Mouse (Mus musculus) CH12.LX (cell line): ENCODE data around the gene Tekt4. TPM values are rescaled to one million over a fixed set of nuclear protein-coding genes. Genes with fewer than 3 reads are reported as not detected.

Experiments
- DNase-seq: peaks from one replicate; pipeline ENCODE4 v3.0.0-alpha.2; 2013; ENCODE audit errors: extremely low read depth
- H3K27ac ChIP-seq: 2 replicates; pipeline ENCODE4 v1.5.1; 2012; ENCODE audit warnings: low read depth, mild to moderate bottlenecking, control low read depth, moderate library complexity; ENCODE audit not compliant: insufficient read depth
- H3K27me3 ChIP-seq: replicated peaks from 2 replicates; pipeline ENCODE3; 2012; ENCODE audit warnings: inconsistent platforms
- H3K36me3 ChIP-seq, 2 experiments: replicated peaks in 1 of 2; 2 replicates each; pipeline versions ENCODE3 to v1.6.1; 2012; ENCODE audit warnings: inconsistent platforms in 1 of 2, low read length in 1 of 2, mild to moderate bottlenecking in 1 of 2, mixed read lengths in 1 of 2, moderate library complexity in 1 of 2; ENCODE audit not compliant: control insufficient read depth in 1 of 2, insufficient read depth in 1 of 2
- H3K4me1 ChIP-seq, 2 experiments: 2 replicates each; pipeline ENCODE4 v1.6.1; 2012; ENCODE audit warnings: inconsistent platforms in 1 of 2, moderate library complexity in 1 of 2; ENCODE audit not compliant: insufficient read depth in 2 of 2, control insufficient read depth in 1 of 2
- H3K4me2 ChIP-seq: 2 replicates; pipeline ENCODE4 v1.6.1; 2012; ENCODE audit warnings: low read depth, mild to moderate bottlenecking, control low read depth; ENCODE audit not compliant: poor library complexity, insufficient read depth, severe bottlenecking
- H3K4me3 ChIP-seq, 3 experiments: fragments of 150-350 bp in 1 of 3; sonication (generic) in 1 of 3; replicated peaks in 1 of 3; 2 replicates each; pipeline versions ENCODE3 to v1.5.1; 2011 to 2012; ENCODE audit warnings: low read depth in 2 of 3, low read length in 2 of 3, mild to moderate bottlenecking in 2 of 3, moderate library complexity in 2 of 3, control low read depth in 1 of 3, improper control_type of control experiment in 1 of 3, inconsistent platforms in 1 of 3, mixed read lengths in 1 of 3; ENCODE audit not compliant: poor library complexity in 1 of 3
- H3K79me2 ChIP-seq: replicated peaks from 2 replicates; pipeline ENCODE4 v1.6.1; 2012; ENCODE audit warnings: mild to moderate bottlenecking, moderate library complexity; ENCODE audit not compliant: control insufficient read depth, poor library complexity, insufficient read depth, severe bottlenecking; ENCODE audit errors: extremely low read depth
- H3K9ac ChIP-seq: 2 replicates; pipeline ENCODE4 v1.6.1; 2012; ENCODE audit warnings: low read depth, mild to moderate bottlenecking, control low read depth, moderate library complexity; ENCODE audit not compliant: insufficient read depth
- H3K9me3 ChIP-seq: replicated peaks from 2 replicates; pipeline ENCODE3; 2012; ENCODE audit warnings: low read length, inconsistent platforms, mixed read lengths
- CHD2 ChIP-seq: IDR thresholded peaks from 2 replicates; pipeline ENCODE4 v1.6.1; 2011; ENCODE audit warnings: low read length, improper control_type of control experiment
- E2F4 ChIP-seq: IDR thresholded peaks from 2 replicates; pipeline ENCODE4 v1.6.1; 2011; ENCODE audit warnings: low read depth, low read length, improper control_type of control experiment; ENCODE audit not compliant: insufficient replicate concordance
- ELF1 ChIP-seq: IDR thresholded peaks from 2 replicates; pipeline ENCODE4 v1.6.1; 2014; ENCODE audit warnings: low read depth, mild to moderate bottlenecking, inconsistent platforms, low read length, improper control_type of control experiment
- ETS1 ChIP-seq: conservative IDR thresholded peaks from 2 replicates; pipeline ENCODE4 v1.6.1; 2012; ENCODE audit warnings: low read depth, mild to moderate bottlenecking, inconsistent platforms, low read length, improper control_type of control experiment, moderate library complexity
- HCFC1 ChIP-seq: IDR thresholded peaks from 2 replicates; pipeline ENCODE4 v1.6.1; 2012; ENCODE audit warnings: low read depth, mild to moderate bottlenecking, inconsistent platforms, low read length, improper control_type of control experiment
- JUN ChIP-seq: IDR thresholded peaks from 2 replicates; pipeline ENCODE4 v1.6.1; 2011; ENCODE audit warnings: low read depth, mild to moderate bottlenecking, low read length, improper control_type of control experiment, moderate library complexity; ENCODE audit not compliant: insufficient read depth
- KAT2A ChIP-seq: IDR thresholded peaks from 2 replicates; pipeline ENCODE4 v1.6.1; 2012; ENCODE audit warnings: low read length, improper control_type of control experiment, inconsistent platforms; ENCODE audit not compliant: insufficient replicate concordance
- MAFK ChIP-seq: IDR thresholded peaks from 2 replicates; pipeline ENCODE4 v1.6.1; 2011; ENCODE audit warnings: low read length, improper control_type of control experiment; ENCODE audit not compliant: insufficient replicate concordance
- MAZ ChIP-seq: IDR thresholded peaks from 2 replicates; pipeline ENCODE4 v1.6.1; 2012; ENCODE audit warnings: low read depth, mild to moderate bottlenecking, inconsistent platforms, low read length, improper control_type of control experiment, moderate library complexity
- MEF2A ChIP-seq: IDR thresholded peaks from 2 replicates; pipeline ENCODE4 v1.6.1; 2014; ENCODE audit warnings: low read depth, mild to moderate bottlenecking, inconsistent platforms, low read length, improper control_type of control experiment, borderline replicate concordance
- MXI1 ChIP-seq: IDR thresholded peaks from 2 replicates; pipeline ENCODE4 v1.6.1; 2011; ENCODE audit warnings: mild to moderate bottlenecking, low read depth, low read length, improper control_type of control experiment
- MYC ChIP-seq: IDR thresholded peaks from 2 replicates; pipeline ENCODE4 v1.6.1; 2011; ENCODE audit warnings: low read depth, mild to moderate bottlenecking, improper control_type of control experiment, low read length
- NRF1 ChIP-seq: IDR thresholded peaks from 2 replicates; pipeline ENCODE4 v1.6.1; 2014; ENCODE audit warnings: low read depth, mild to moderate bottlenecking, inconsistent platforms, low read length, improper control_type of control experiment, moderate library complexity
- POLR2AphosphoS2 ChIP-seq: IDR thresholded peaks from 2 replicates; pipeline ENCODE4 v1.6.1; 2011; ENCODE audit warnings: low read depth, low read length, improper control_type of control experiment
- RAD21 ChIP-seq: IDR thresholded peaks from 2 replicates; pipeline ENCODE4 v1.6.1; 2011; ENCODE audit warnings: low read depth, mild to moderate bottlenecking, low read length, improper control_type of control experiment, moderate library complexity
- TBP ChIP-seq: conservative IDR thresholded peaks from 2 replicates; pipeline ENCODE4 v1.6.1; 2011; ENCODE audit warnings: low read depth, low read length, improper control_type of control experiment
- TCF12 ChIP-seq: IDR thresholded peaks from 2 replicates; pipeline ENCODE4 v1.6.1; 2014; ENCODE audit warnings: low read depth, mild to moderate bottlenecking, inconsistent platforms, low read length, improper control_type of control experiment
- UBTF ChIP-seq: IDR thresholded peaks from 2 replicates; pipeline ENCODE4 v1.6.1; 2012; ENCODE audit warnings: low read depth, mild to moderate bottlenecking, inconsistent platforms, low read length, improper control_type of control experiment, moderate library complexity
- USF2 ChIP-seq: conservative IDR thresholded peaks from 2 replicates; pipeline ENCODE4 v1.6.1; 2011; ENCODE audit warnings: low read depth, low read length, improper control_type of control experiment
- ZC3H11A ChIP-seq: IDR thresholded peaks from 2 replicates; pipeline ENCODE4 v1.6.1; 2012; ENCODE audit warnings: low read depth, mild to moderate bottlenecking, inconsistent platforms, low read length, improper control_type of control experiment
- ZKSCAN1 ChIP-seq: IDR thresholded peaks from 2 replicates; pipeline ENCODE4 v1.6.1; 2012; ENCODE audit warnings: low read depth, inconsistent platforms, low read length, improper control_type of control experiment, borderline replicate concordance
- ZMIZ1 ChIP-seq: IDR thresholded peaks from 2 replicates; pipeline ENCODE4 v1.6.1; 2012; ENCODE audit warnings: low read depth, mild to moderate bottlenecking, inconsistent platforms, low read length, improper control_type of control experiment
- ZNF384 ChIP-seq: IDR thresholded peaks from 2 replicates; pipeline ENCODE4 v1.6.1; 2012; ENCODE audit warnings: low read depth, low read length, improper control_type of control experiment, inconsistent platforms
- dilution Hi-C: fragments of 300-500 bp; cut with MboI; formaldehyde crosslinking; loops from 2 replicates; pipeline ENCODE4 v1.14.3; 2020; ENCODE audit warnings: low sequenced_read_pairs; ENCODE audit not compliant: extremely low pct_unique_long_range_greater_than_20kb, extremely low pct_ligation_motif_present
- in situ Hi-C: fragments of 300-500 bp; cut with MboI; formaldehyde crosslinking; loops from 3 replicates; pipeline ENCODE4 v1.14.3; 2019; ENCODE audit warnings: low sequenced_read_pairs, low pct_ligation_motif_present, low pct_unique_long_range_greater_than_20kb, mixed read lengths
- polyA plus RNA-seq: library from polyadenylated mRNA; unstranded; fragments of >175 nt; gene quantifications from 2 replicates; pipeline ENCODE4 v1.2.1, GENCODE M21; 2012; ENCODE audit warnings: low read depth; ENCODE audit not compliant: insufficient read length
- total RNA-seq, 2 experiments: library from RNA; depleted of rRNA; stranded (reverse); fragments of 300-350 nt in 1 of 2; fragments of >200 nt in 1 of 2; gene quantifications; 2 replicates each; pipeline ENCODE4 v1.2.3; 2012 to 2014

Gene Tekt4
- total and polyA plus RNA-seq, 3 experiments = not detected

DNA sequence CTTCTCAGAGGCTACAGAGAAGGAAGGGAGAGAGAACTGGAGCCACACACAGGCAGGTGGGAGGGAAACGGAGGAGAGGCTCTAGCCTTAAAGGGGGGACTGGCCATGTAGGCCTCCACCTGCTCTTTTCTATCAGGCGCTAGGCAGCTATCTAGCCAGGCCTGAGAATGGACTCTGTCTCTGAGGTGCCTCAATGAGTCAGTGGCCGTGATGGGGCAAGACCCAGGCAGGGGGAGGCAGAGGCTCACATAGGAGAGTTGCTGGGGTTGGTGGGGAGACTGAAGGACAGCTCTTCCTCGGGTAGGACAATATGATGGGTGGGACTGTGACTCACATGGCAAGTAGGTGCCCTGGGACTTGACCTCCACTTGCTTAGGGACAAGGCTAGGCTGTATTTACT lies 4.1 kb upstream of the Tekt4 start:
- Histone ChIP-seq H3K27me3 (peaks cover 93% of the 10 kb centered on the region), H3K4me3 (no peak overlapping the region)
- dilution Hi-C loops (no loop called here), in situ Hi-C loops (no loop called here)
- TF ChIP-seq MAZ (no peak), MAFK (no peak), ETS1 (no peak), TCF12 (no peak), USF2 (no peak), ZMIZ1 (no peak), MYC (no peak), POLR2AphosphoS2 (no peak), E2F4 (no peak), ZC3H11A (no peak), NRF1 (no peak), RAD21 (no peak), TBP (no peak)
- TF ChIP-seq, all 38 proteins: peak for 0
- H3K4me1 ChIP-seq = peaks cover 0 to 3% of the 10 kb centered on the region in 2 experiments; a peak in 1 of 4 replicates
- H3K79me2 ChIP-seq = no peaks in the 10 kb centered on the region
- H3K36me3 ChIP-seq = no peaks in the 10 kb centered on the region
- H3K9me3 ChIP-seq = peaks cover 9% of the 10 kb centered on the region
- DNase-seq = no peak
- H3K27ac ChIP-seq = no peak overlapping the region
- no peak overlapping the region for H3K9ac ChIP-seq
- no peak overlapping the region for H3K4me2 ChIP-seq

DNA sequence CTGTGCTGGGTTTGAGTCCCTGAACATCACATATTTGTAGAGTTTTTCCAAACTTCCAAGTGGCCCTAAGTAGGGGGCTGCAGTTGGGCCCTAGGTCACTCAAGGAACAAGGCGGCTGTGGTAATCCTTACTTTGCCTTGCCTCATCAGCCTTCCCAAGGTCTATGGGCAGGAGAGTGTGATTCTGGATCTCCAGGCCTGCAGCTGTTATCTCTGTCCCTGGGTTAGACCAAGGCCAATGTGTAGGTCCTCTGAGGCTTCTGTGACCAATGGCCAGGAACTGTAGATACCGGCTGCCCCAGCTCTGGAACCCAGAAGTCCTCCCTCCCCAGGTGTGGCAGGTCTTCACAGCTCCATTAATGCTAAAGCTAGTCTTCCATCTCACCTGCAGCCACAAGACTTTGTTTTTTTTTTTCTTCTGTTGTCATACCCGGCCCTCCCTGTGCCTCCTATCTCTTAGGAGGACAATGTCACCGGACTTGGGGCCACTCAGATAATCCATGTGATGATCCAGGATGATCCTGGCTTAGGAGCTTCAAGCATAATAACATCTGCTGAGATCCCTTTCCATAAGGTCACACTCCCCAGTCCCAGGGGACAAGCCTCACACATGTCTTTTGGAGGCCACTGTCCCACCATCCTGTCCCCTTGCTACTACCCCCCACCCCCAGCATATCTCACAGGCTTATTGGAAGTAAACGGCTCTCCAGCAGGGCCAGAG lies 2.0 kb upstream of the Tekt4 start:
- Histone ChIP-seq H3K4me2 (no peak overlapping the region), H3K4me1 (peaks cover 0 to 2% of the 10 kb centered on the region in 2 experiments; a peak in 1 of 4 replicates)
- TF ChIP-seq KAT2A (no peak), HCFC1 (no peak), MEF2A (no peak), MAFK (no peak), JUN (no peak), ETS1 (no peak), ELF1 (no peak), RAD21 (no peak), ZMIZ1 (no peak), TBP (no peak), ZKSCAN1 (no peak), CHD2 (no peak), TCF12 (no peak), UBTF (no peak), USF2 (no peak), ZNF384 (no peak), MXI1 (no peak)
- TF ChIP-seq, all 38 proteins: peak for 0
- H3K27me3 ChIP-seq = peaks cover 94% of the 10 kb centered on the region
- in situ Hi-C loops = no loop called here
- H3K4me3 ChIP-seq = no peak overlapping the region
- dilution Hi-C loops = no loop called here
- H3K9me3 ChIP-seq = peaks cover 9% of the 10 kb centered on the region
- H3K79me2 ChIP-seq = no peaks in the 10 kb centered on the region
- DNase-seq = no peak
- no peaks in the 10 kb centered on the region for H3K36me3 ChIP-seq
- H3K27ac ChIP-seq = no peak overlapping the region
- no peak overlapping the region for H3K9ac ChIP-seq
